Mouse (Mus musculus) forebrain, embryonic 12.5 days (tissue): ENCODE results near the gene Fam117a. TPM values are rescaled to one million over a fixed set of nuclear protein-coding genes. Genes with fewer than 3 reads are reported as not detected.

Experiments
- ATAC-seq: fragments of 200-750 bp; cut with Nextera tagmentation; 2 replicates; pipeline ENCODE4 v1.8.0; 2017; ENCODE audit warnings: moderate TSS enrichment; ENCODE audit not compliant: low FRiP score
- H3K27ac ChIP-seq: fragments of 300-500 bp; sonication (generic); 2 replicates; pipeline ENCODE4 v1.5.1; 2016; ENCODE audit warnings: mild to moderate bottlenecking
- H3K27me3 ChIP-seq: fragments of 300-500 bp; sonication (generic); 2 replicates; pipeline ENCODE4 v1.6.1; 2016; ENCODE audit warnings: mild to moderate bottlenecking
- H3K36me3 ChIP-seq: fragments of 300-500 bp; sonication (generic); replicated peaks from 2 replicates; pipeline ENCODE4 v1.6.1; 2016; ENCODE audit warnings: mild to moderate bottlenecking
- H3K4me1 ChIP-seq: fragments of 300-500 bp; sonication (generic); 2 replicates; pipeline ENCODE4 v1.6.1; 2016
- H3K4me2 ChIP-seq: fragments of 300-500 bp; sonication (generic); 2 replicates; pipeline ENCODE4 v1.6.1; 2016; ENCODE audit warnings: mild to moderate bottlenecking, moderate library complexity
- H3K4me3 ChIP-seq: fragments of 300-500 bp; sonication (generic); replicated peaks from 2 replicates; pipeline ENCODE4 v1.5.1; 2016; ENCODE audit warnings: mild to moderate bottlenecking
- H3K9ac ChIP-seq: fragments of 300-500 bp; sonication (generic); 2 replicates; pipeline ENCODE4 v1.6.1; 2016; ENCODE audit warnings: mild to moderate bottlenecking
- H3K9me3 ChIP-seq: fragments of 300-500 bp; sonication (generic); 2 replicates; pipeline ENCODE4 v1.6.1; 2016
- WGBS: fragments of 180-500 bp; shearing (Covaris S2); methylation state at CpG from one replicate; pipeline ENCODE4 v1.1.7; 2016; 5-methylcytosine and 5-hydroxymethylcytosine counted together
- polyA plus RNA-seq: library from polyadenylated mRNA; unstranded; fragments of >200 nt; fragmentation: Nextera tagmentation; extraction: Ambion mirVana; gene quantifications from 2 replicates; pipeline ENCODE4 v1.2.1, GENCODE M21; 2016

The Fam117a gene
- polyA plus RNA-seq, 1 experiment from 2014 or later: 7.8 TPM

- Histone ChIP-seq H3K36me3 (no peaks in the 10 kb centered on the region), H3K9me3 (no peaks in the 10 kb centered on the region), H3K27me3 (no peaks in the 10 kb centered on the region), H3K27ac (no peak overlapping the region), H3K4me2 (no peak overlapping the region), H3K9ac (no peak overlapping the region), H3K4me3 (no peak overlapping the region), H3K4me1 (peaks cover 6% of the 10 kb centered on the region; the same call in 1 of the 2 replicates)
- 93% methylated on average over 12 of the region's 12 CpGs for WGBS
- ATAC-seq: no peak
Observed at GRCm38 (mm10) chr11:95354945-95355660, 18.3 kb downstream of the Fam117a start.

- Histone ChIP-seq H3K4me1 (peaks cover 6% of the 10 kb centered on the region; the same call in 1 of the 2 replicates), H3K4me3 (no peak overlapping the region), H3K4me2 (no peak overlapping the region), H3K9ac (no peak overlapping the region), H3K9me3 (no peaks in the 10 kb centered on the region), H3K27ac (no peak overlapping the region), H3K27me3 (no peaks in the 10 kb centered on the region), H3K36me3 (no peaks in the 10 kb centered on the region)
- WGBS: 96% methylated on average over 5 of the region's 5 CpGs
- no peak for ATAC-seq
Observed at GRCm38 (mm10) chr11:95355661-95356011, 18.8 kb downstream of the Fam117a start.

GRCm38 (mm10) chr11:95356039-95356438, 19.2 kb downstream of the Fam117a start:
- ATAC-seq: no peak
- 0 out of 2 replicates have a peak overlapping the region, but pooled peaks have one; percentile 31 for H3K27ac ChIP-seq
- WGBS: 90% methylated on average over 7 of the region's 7 CpGs

GRCm38 (mm10) chr11:95356469-95357273, 19.9 kb downstream of the Fam117a start:
- no peak for ATAC-seq
- 0 out of 2 replicates have a peak overlapping the region, but pooled peaks have one; percentile 31 for H3K27ac ChIP-seq
- WGBS: 89% methylated on average over 17 of the region's 17 CpGs

More at GRCm38 (mm10) chr11:95356039-95356438, 19.2 kb downstream of the Fam117a start:
- no peaks in the 10 kb centered on the region for H3K27me3 ChIP-seq
- H3K4me2 ChIP-seq: no peak overlapping the region
- H3K4me1 ChIP-seq: peaks cover 6% of the 10 kb centered on the region; the same call in 1 of the 2 replicates
- H3K36me3 ChIP-seq: no peaks in the 10 kb centered on the region
- no peak overlapping the region for H3K4me3 ChIP-seq
- H3K9me3 ChIP-seq: no peaks in the 10 kb centered on the region
- H3K9ac ChIP-seq: no peak overlapping the region

GRCm38 (mm10) chr11:95358263-95358662, 21.4 kb downstream of the Fam117a start:
- 57% methylated on average over 3 of the region's 3 CpGs for WGBS
- Histone ChIP-seq H3K9me3 (no peaks in the 10 kb centered on the region), H3K4me3 (no peak overlapping the region), H3K4me2 (no peak overlapping the region), H3K27me3 (no peaks in the 10 kb centered on the region), H3K4me1 (peaks cover 6% of the 10 kb centered on the region; the same call in 1 of the 2 replicates), H3K9ac (no peak overlapping the region), H3K27ac (no peak overlapping the region), H3K36me3 (no peaks in the 10 kb centered on the region)
- no peak for ATAC-seq

More at GRCm38 (mm10) chr11:95356469-95357273, 19.9 kb downstream of the Fam117a start:
- Histone ChIP-seq H3K9ac (no peak overlapping the region), H3K4me2 (no peak overlapping the region), H3K9me3 (no peaks in the 10 kb centered on the region), H3K4me1 (peaks cover 6% of the 10 kb centered on the region; the same call in 1 of the 2 replicates), H3K27me3 (no peaks in the 10 kb centered on the region), H3K36me3 (no peaks in the 10 kb centered on the region), H3K4me3 (no peak overlapping the region)

- Histone ChIP-seq H3K4me2 (no peak overlapping the region), H3K4me3 (no peak overlapping the region), H3K36me3 (no peaks in the 10 kb centered on the region), H3K4me1 (no peaks in the 10 kb centered on the region), H3K9ac (no peak overlapping the region), H3K27ac (no peak overlapping the region), H3K9me3 (no peaks in the 10 kb centered on the region), H3K27me3 (no peaks in the 10 kb centered on the region)
- WGBS: 92% methylated on average over 5 of the region's 5 CpGs
- ATAC-seq: no peak
Observed at GRCm38 (mm10) chr11:95364388-95364787, 27.6 kb downstream of the Fam117a start.

GRCm38 (mm10) chr11:95365596-95365995, 28.8 kb downstream of the Fam117a start:
- H3K4me1 ChIP-seq: no peaks in the 10 kb centered on the region
- no peak overlapping the region for H3K9ac ChIP-seq
- 93% methylated on average over 10 of the region's 10 CpGs for WGBS
- no peak overlapping the region for H3K4me2 ChIP-seq
- H3K4me3 ChIP-seq: no peak overlapping the region
- H3K9me3 ChIP-seq: no peaks in the 10 kb centered on the region
- H3K27me3 ChIP-seq: no peaks in the 10 kb centered on the region
- ATAC-seq: no peak
- 0 out of 2 replicates have a peak overlapping the region, but pooled peaks have one; percentile 0 for H3K27ac ChIP-seq
- no peaks in the 10 kb centered on the region for H3K36me3 ChIP-seq

GRCm38 (mm10) chr11:95366280-95366897, 29.6 kb downstream of the Fam117a start:
- no peak overlapping the region for H3K4me2 ChIP-seq
- no peaks in the 10 kb centered on the region for H3K27me3 ChIP-seq
- no peaks in the 10 kb centered on the region for H3K36me3 ChIP-seq
- no peaks in the 10 kb centered on the region for H3K9me3 ChIP-seq
- no peak overlapping the region for H3K4me3 ChIP-seq
- no peak overlapping the region for H3K27ac ChIP-seq
- no peaks in the 10 kb centered on the region for H3K4me1 ChIP-seq
- no peak overlapping the region for H3K9ac ChIP-seq
- ATAC-seq: no peak
- 85% methylated on average over 6 of the region's 6 CpGs for WGBS

GRCm38 (mm10) chr11:95367011-95367735, 30.4 kb downstream of the Fam117a start:
- Histone ChIP-seq H3K9ac (no peak overlapping the region), H3K4me1 (no peaks in the 10 kb centered on the region), H3K36me3 (no peaks in the 10 kb centered on the region), H3K9me3 (no peaks in the 10 kb centered on the region), H3K27ac (no peak overlapping the region), H3K4me3 (no peak overlapping the region), H3K4me2 (no peak overlapping the region), H3K27me3 (no peaks in the 10 kb centered on the region)
- WGBS: 87% methylated on average over 8 of the region's 8 CpGs
- ATAC-seq: no peak

- H3K4me3 ChIP-seq: no peak overlapping the region
- no peak overlapping the region for H3K9ac ChIP-seq
- H3K4me2 ChIP-seq: no peak overlapping the region
- WGBS: 92% methylated on average over 8 of the region's 8 CpGs
- H3K27me3 ChIP-seq: no peaks in the 10 kb centered on the region
- no peak overlapping the region for H3K27ac ChIP-seq
- H3K36me3 ChIP-seq: peaks cover under 1% of the 10 kb centered on the region; the same call in 1 of the 2 replicates
- no peaks in the 10 kb centered on the region for H3K4me1 ChIP-seq
- no peaks in the 10 kb centered on the region for H3K9me3 ChIP-seq
- ATAC-seq: no peak
Observed at GRCm38 (mm10) chr11:95368231-95368823, 31.5 kb downstream of the Fam117a start.

GRCm38 (mm10) chr11:95368871-95369270, 32.1 kb downstream of the Fam117a start:
- no peaks in the 10 kb centered on the region for H3K27me3 ChIP-seq
- H3K36me3 ChIP-seq: peaks cover 5% of the 10 kb centered on the region; the same call in 1 of the 2 replicates
- no peaks in the 10 kb centered on the region for H3K4me1 ChIP-seq
- H3K4me2 ChIP-seq: no peak overlapping the region
- H3K4me3 ChIP-seq: no peak overlapping the region
- H3K9ac ChIP-seq: 0 out of 2 replicates have a peak overlapping the region, but pooled peaks have one; percentile 14
- ATAC-seq: no peak
- 87% methylated on average over 4 of the region's 4 CpGs for WGBS
- no peak overlapping the region for H3K27ac ChIP-seq
- no peaks in the 10 kb centered on the region for H3K9me3 ChIP-seq
